Mouse (Mus musculus) heart, postnatal 0 days (tissue): Measurements from ENCODE around the gene Ncoa5. TPM values are rescaled to one million over a fixed set of nuclear protein-coding genes. Genes with fewer than 3 reads are reported as not detected.
A peak's percentile ranks its signal among the peaks of the same experiment; 100 is the strongest.

ENCODE experiments used
- ATAC-seq: fragments of 200-750 bp; cut with Nextera tagmentation; 2 replicates; pipeline ENCODE4 v1.8.0; 2017; ENCODE audit warnings: low read depth, moderate number of reproducible peaks, moderate library complexity; ENCODE audit not compliant: insufficient read depth
- DNase-seq: peaks from one replicate; pipeline ENCODE4 v3.0.0-alpha.2; 2016; ENCODE audit warnings: low spot score
- H3K27ac ChIP-seq: fragments of 300-500 bp; sonication (generic); 2 replicates; pipeline ENCODE4 v1.5.1; 2014; ENCODE audit warnings: low read depth, mild to moderate bottlenecking
- H3K27me3 ChIP-seq: fragments of 300-500 bp; sonication (generic); 2 replicates; pipeline ENCODE4 v1.6.1; 2014; ENCODE audit warnings: low read length, mixed read lengths; ENCODE audit not compliant: control insufficient read depth, insufficient read depth
- H3K36me3 ChIP-seq: fragments of 300-500 bp; sonication (generic); replicated peaks from 2 replicates; pipeline ENCODE4 v1.6.1; 2014; ENCODE audit warnings: low read length, mixed read lengths; ENCODE audit not compliant: control insufficient read depth, insufficient read depth
- H3K4me1 ChIP-seq: fragments of 300-500 bp; sonication (generic); 2 replicates; pipeline ENCODE4 v1.6.1; 2014; ENCODE audit warnings: antibody characterized with exemption; ENCODE audit not compliant: control insufficient read depth, insufficient read depth
- H3K4me2 ChIP-seq: fragments of 300-500 bp; sonication (generic); 2 replicates; pipeline ENCODE4 v1.6.1; 2014; ENCODE audit warnings: low read depth, mild to moderate bottlenecking, low read length, moderate library complexity
- H3K4me3 ChIP-seq: fragments of 300-500 bp; sonication (generic); 2 replicates; pipeline ENCODE4 v1.5.1; 2014; ENCODE audit warnings: low read depth, low read length
- H3K9ac ChIP-seq: fragments of 300-500 bp; sonication (generic); replicated peaks from 2 replicates; pipeline ENCODE4 v1.6.1; 2014; ENCODE audit warnings: low read depth, low read length, mixed read lengths
- H3K9me3 ChIP-seq: fragments of 300-500 bp; sonication (generic); replicated peaks from 2 replicates; pipeline ENCODE4 v1.6.1; 2016; ENCODE audit warnings: low read length; ENCODE audit not compliant: control insufficient read depth
- CTCF ChIP-seq: IDR thresholded peaks from 2 replicates; pipeline ENCODE4 v1.5.1; 2016; ENCODE audit warnings: antibody characterized with exemption, control low read depth, low read depth
- EP300 ChIP-seq: IDR thresholded peaks from 2 replicates; pipeline ENCODE4 v1.6.1; 2016; ENCODE audit warnings: antibody characterized with exemption, low read depth
- WGBS: fragments of 180-500 bp; shearing (Covaris S2); extraction: QIAGEN DNeasy Blood & Tissue Kit; methylation state at CpG from one replicate; pipeline ENCODE4 v1.1.7; 2014; 5-methylcytosine and 5-hydroxymethylcytosine counted together
- polyA plus RNA-seq: library from polyadenylated mRNA; unstranded; fragments of >200 nt; fragmentation: Nextera tagmentation; extraction: Ambion mirVana; gene quantifications from 2 replicates; pipeline ENCODE4 v1.2.1, GENCODE M21; 2015
- total RNA-seq: library from RNA; depleted of rRNA; stranded (reverse); fragments of >200 nt; gene quantifications from 2 replicates; pipeline ENCODE4 v1.2.3, GENCODE M21; 2014; ENCODE audit warnings: low replicate concordance

Gene Ncoa5
- total and polyA plus RNA-seq, 2 experiments from 2014 or later = 20.8 to 30.7 TPM

GRCm38 (mm10) chr2:164996848-164997720, 37.6 kb downstream of the Ncoa5 start:
- Histone ChIP-seq H3K4me3 (peak overlapping the region; percentile 41), H3K27ac (no peak overlapping the region), H3K27me3 (peaks cover 56% of the 10 kb centered on the region), H3K4me2 (peak overlapping the region; percentile 71), H3K4me1 (peaks cover 9% of the 10 kb centered on the region), H3K36me3 (peaks cover 30% of the 10 kb centered on the region), H3K9ac (no peak overlapping the region), H3K9me3 (no peaks in the 10 kb centered on the region)
- ATAC-seq = no peak
- no peak for TF ChIP-seq EP300
- TF ChIP-seq CTCF = no peak
- no peak for DNase-seq
- WGBS = 12% methylated on average over 49 of the region's 49 CpGs

- Histone ChIP-seq H3K4me3 (no peak overlapping the region), H3K4me2 (no peak overlapping the region), H3K36me3 (peaks cover 19% of the 10 kb centered on the region), H3K9me3 (no peaks in the 10 kb centered on the region), H3K4me1 (peaks cover 9% of the 10 kb centered on the region), H3K9ac (no peak overlapping the region), H3K27ac (no peak overlapping the region), H3K27me3 (peaks cover 56% of the 10 kb centered on the region)
- no peak for TF ChIP-seq CTCF
- TF ChIP-seq EP300 = no peak
- DNase-seq = no peak
- ATAC-seq = no peak
- 71% methylated on average over 11 of the region's 11 CpGs for WGBS
These were observed 38.7 kb downstream of the Ncoa5 start for GRCm38 (mm10) chr2:164995976-164996375.

DNA sequence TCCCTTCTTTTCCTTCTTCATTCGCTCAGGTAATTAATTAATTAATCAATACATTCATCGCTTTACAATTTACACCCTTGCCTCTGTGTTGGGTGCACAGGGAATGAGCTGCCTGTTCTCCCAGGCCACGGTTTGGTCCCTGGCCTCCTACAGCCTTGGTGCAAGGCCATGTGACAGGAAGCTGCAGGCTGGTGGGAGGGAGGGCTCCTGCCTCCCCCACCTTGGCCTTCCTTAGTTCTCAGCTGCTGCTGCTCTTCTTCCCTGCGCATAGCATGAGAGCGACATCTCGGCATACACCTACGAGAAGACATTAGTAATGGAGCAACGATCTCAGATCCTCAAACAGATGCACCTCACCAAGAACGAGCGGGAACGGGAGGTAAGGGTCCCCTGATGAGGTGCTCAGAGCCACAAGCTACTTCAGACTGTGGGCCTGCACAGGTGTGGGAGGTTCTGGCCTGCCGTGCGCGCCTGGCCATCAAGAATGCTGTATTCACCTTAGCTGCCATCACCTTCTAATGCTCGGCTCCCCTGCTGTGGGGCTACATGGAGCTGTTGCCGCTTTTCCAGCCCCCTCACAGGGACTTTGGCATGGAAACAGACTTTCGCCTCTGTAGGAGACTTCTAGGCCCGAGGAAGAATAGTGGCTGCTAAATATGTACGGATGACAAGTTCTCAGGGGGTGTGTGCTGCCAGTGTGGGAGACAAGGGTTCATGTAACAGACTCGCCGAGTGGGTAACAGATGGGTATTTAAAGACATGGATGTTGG, 39.8 kb downstream of the Ncoa5 start:
- no peak for DNase-seq

DNA sequence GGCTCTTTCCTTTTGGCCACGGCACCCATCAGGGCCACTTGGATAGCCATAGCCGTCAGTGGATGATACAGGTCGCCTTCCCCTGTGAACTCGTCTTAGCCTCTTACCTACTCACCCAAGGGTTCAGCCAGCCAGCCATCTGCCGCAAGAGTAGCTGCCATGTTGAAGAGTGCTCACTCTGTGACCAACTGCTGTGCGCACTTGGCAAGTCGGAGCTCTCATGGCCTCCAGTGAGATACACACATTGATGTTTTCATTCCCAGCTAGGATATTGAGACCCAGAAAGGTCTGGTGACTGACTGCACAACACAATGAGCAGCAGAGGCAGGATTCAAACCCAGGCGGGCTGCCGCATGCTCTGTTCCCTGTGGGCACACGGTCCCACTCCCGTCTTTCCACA, 40.5 kb downstream of the Ncoa5 start:
- ATAC-seq = no peak

More for the DNA sequence above, 39.8 kb downstream of the Ncoa5 start:
- H3K27me3 ChIP-seq = peaks cover 56% of the 10 kb centered on the region
- peaks cover 9% of the 10 kb centered on the region for H3K4me1 ChIP-seq
- H3K27ac ChIP-seq = no peak overlapping the region
- no peak overlapping the region for H3K4me2 ChIP-seq
- no peaks in the 10 kb centered on the region for H3K9me3 ChIP-seq
- H3K9ac ChIP-seq = no peak overlapping the region
- no peak for TF ChIP-seq CTCF
- no peak for TF ChIP-seq EP300
- 43% methylated on average over 21 of the region's 21 CpGs for WGBS
- ATAC-seq = no peak
- H3K36me3 ChIP-seq = 0 out of 2 replicates have a peak, but pooled peaks cover 8% of the 10 kb centered on the region
- no peak overlapping the region for H3K4me3 ChIP-seq

GRCm38 (mm10) chr2:164991808-164992207, 42.9 kb downstream of the Ncoa5 start:
- H3K36me3 ChIP-seq = no peaks in the 10 kb centered on the region
- TF ChIP-seq EP300 = no peak
- H3K4me2 ChIP-seq = no peak overlapping the region
- peaks cover 36% of the 10 kb centered on the region for H3K27me3 ChIP-seq
- no peak overlapping the region for H3K27ac ChIP-seq
- no peaks in the 10 kb centered on the region for H3K9me3 ChIP-seq
- H3K9ac ChIP-seq = no peak overlapping the region
- DNase-seq (no peak), ATAC-seq (0 out of 2 replicates have a peak, but pooled peaks have one; percentile 24)
- WGBS = 19% methylated on average over 10 of the region's 10 CpGs
- no peak overlapping the region for H3K4me3 ChIP-seq
- H3K4me1 ChIP-seq = no peaks in the 10 kb centered on the region

More for the DNA sequence above, 40.5 kb downstream of the Ncoa5 start:
- Histone ChIP-seq H3K27me3 (peaks cover 56% of the 10 kb centered on the region), H3K9ac (no peak overlapping the region), H3K27ac (no peak overlapping the region), H3K4me3 (no peak overlapping the region), H3K4me1 (peaks cover 9% of the 10 kb centered on the region), H3K36me3 (0 out of 2 replicates have a peak, but pooled peaks cover 4% of the 10 kb centered on the region), H3K9me3 (no peaks in the 10 kb centered on the region), H3K4me2 (no peak overlapping the region)
- WGBS = 82% methylated on average over 11 of the region's 11 CpGs
- TF ChIP-seq EP300 (no peak), CTCF (no peak)
- no peak for DNase-seq
